Mouse (Mus musculus) frontal cortex, adult 2 months (tissue): ENCODE data around the gene Pank4. TPM values are rescaled to one million over a fixed set of nuclear protein-coding genes. Genes with fewer than 3 reads are reported as not detected.
A peak's percentile ranks its signal among the peaks of the same experiment; 100 is the strongest.

Experiments used
- DNase-seq, 2 experiments: peaks; one replicate each; pipeline ENCODE4 v3.0.0; 2022; ENCODE audit warnings: low spot score in 1 of 2; ENCODE audit errors: extremely low spot score in 1 of 2
- polyA plus RNA-seq: library from polyadenylated mRNA; depleted of rRNA; stranded (reverse); fragments of >200 nt; gene quantifications from 2 replicates; pipeline ENCODE4 v1.2.3, GENCODE M21; 2012

The Pank4 gene
- polyA plus RNA-seq, 1 experiment = 73.0 TPM

- no peak for DNase-seq
Observed at GRCm38 (mm10) chr4:155008075-155008474, 44.2 kb downstream of the Pank4 start.

GRCm38 (mm10) chr4:155009216-155009615 lies 45.3 kb downstream of the Pank4 start:
- DNase-seq = no peak

GRCm38 (mm10) chr4:155010870-155011269 lies 46.9 kb downstream of the Pank4 start:
- no peak for DNase-seq

GRCm38 (mm10) chr4:155011312-155012025 lies 47.5 kb downstream of the Pank4 start:
- DNase-seq = no peak

- no peak for DNase-seq
Observed at GRCm38 (mm10) chr4:155012115-155012514, 48.2 kb downstream of the Pank4 start.

- DNase-seq = peak in 1 of 2 experiments; percentile 76
Observed at GRCm38 (mm10) chr4:155012788-155013187, 48.9 kb downstream of the Pank4 start.

GRCm38 (mm10) chr4:155014244-155014643 lies 50.3 kb downstream of the Pank4 start:
- no peak for DNase-seq

- peak; percentile 67 to 78 for DNase-seq
Observed at GRCm38 (mm10) chr4:155014791-155015190, 50.9 kb downstream of the Pank4 start.

- DNase-seq = no peak
Observed at GRCm38 (mm10) chr4:155015550-155015949, 51.6 kb downstream of the Pank4 start.

GRCm38 (mm10) chr4:155016807-155017206 lies 52.9 kb downstream of the Pank4 start:
- DNase-seq = no peak

- no peak for DNase-seq
Observed at GRCm38 (mm10) chr4:155017253-155017878, 53.4 kb downstream of the Pank4 start.

GRCm38 (mm10) chr4:155018066-155018465 lies 54.1 kb downstream of the Pank4 start:
- no peak for DNase-seq

- no peak for DNase-seq
Observed at GRCm38 (mm10) chr4:155018601-155019335, 54.8 kb downstream of the Pank4 start.

- DNase-seq = no peak
Observed at GRCm38 (mm10) chr4:155019336-155019847, 55.5 kb downstream of the Pank4 start.

- no peak for DNase-seq
Observed at GRCm38 (mm10) chr4:155020141-155020540, 56.2 kb downstream of the Pank4 start.

- DNase-seq = no peak
Observed at GRCm38 (mm10) chr4:155020813-155021212, 56.9 kb downstream of the Pank4 start.

GRCm38 (mm10) chr4:155022228-155022855 lies 58.4 kb downstream of the Pank4 start:
- DNase-seq = no peak

GRCm38 (mm10) chr4:155024170-155025010 lies 60.5 kb downstream of the Pank4 start:
- DNase-seq = no peak
